Mouse (Mus musculus) embryonic facial prominence, embryonic 10.5 days (tissue): ENCODE data around the gene Serinc2. TPM values are rescaled to one million over a fixed set of nuclear protein-coding genes. Genes with fewer than 3 reads are reported as not detected.

ENCODE experiments used
- polyA plus RNA-seq: library from polyadenylated mRNA; unstranded; fragments of >200 nt; fragmentation: Nextera tagmentation; extraction: Ambion mirVana; gene quantifications from 2 replicates; pipeline ENCODE4 v1.2.1, GENCODE M21; 2016

Gene Serinc2
- polyA plus RNA-seq, 1 experiment from 2014 or later, result 60.0 TPM

Other genes starting within 250 kb of the Serinc2 start
- 4.7 and 7.2 TPM in 2 replicates for gene Col16a1, start 231.4 kb downstream of the Serinc2 start, polyA plus RNA-seq
- gene Pef1, start 176.6 kb downstream of the Serinc2 start, polyA plus RNA-seq, result 69.2 and 73.2 TPM in 2 replicates
- gene Hcrtr1, start 139.8 kb downstream of the Serinc2 start, polyA plus RNA-seq, result 0.21 and 0.41 TPM in 2 replicates
- gene Tinagl1, start 104.1 kb downstream of the Serinc2 start, polyA plus RNA-seq, result 10.7 and 12.3 TPM in 2 replicates
- gene Gm853, start 56.8 kb downstream of the Serinc2 start, polyA plus RNA-seq, result not detected in 2 replicates
- gene Fabp3, start 29.4 kb upstream of the Serinc2 start, polyA plus RNA-seq, result 15.6 and 16.2 TPM in 2 replicates
- 0.77 TPM in 1 of 2 replicates, not detected in the other for gene Gm10570, start 29.5 kb upstream of the Serinc2 start, polyA plus RNA-seq
- gene Zcchc17, start 80.7 kb upstream of the Serinc2 start, polyA plus RNA-seq, result 70.9 and 73.3 TPM in 2 replicates
- 220 and 225 TPM in 2 replicates for gene Snrnp40, start 80.9 kb upstream of the Serinc2 start, polyA plus RNA-seq